Mouse (Mus musculus) layer of hippocampus, postnatal 36 days (tissue): ENCODE measurements at regions not wholly inside any gene's neighbourhood (a gene's known extent, or its start where the extent isn't known, plus 50 kb on each side); places are given as distances from the start of the nearest gene placed in this dataset.
A peak's percentile ranks its signal among the peaks of the same experiment; 100 is the strongest.

Source experiments
- DNase-seq, 2 experiments: peaks; one replicate each; pipeline ENCODE4 v3.0.0; 2022

DNA sequence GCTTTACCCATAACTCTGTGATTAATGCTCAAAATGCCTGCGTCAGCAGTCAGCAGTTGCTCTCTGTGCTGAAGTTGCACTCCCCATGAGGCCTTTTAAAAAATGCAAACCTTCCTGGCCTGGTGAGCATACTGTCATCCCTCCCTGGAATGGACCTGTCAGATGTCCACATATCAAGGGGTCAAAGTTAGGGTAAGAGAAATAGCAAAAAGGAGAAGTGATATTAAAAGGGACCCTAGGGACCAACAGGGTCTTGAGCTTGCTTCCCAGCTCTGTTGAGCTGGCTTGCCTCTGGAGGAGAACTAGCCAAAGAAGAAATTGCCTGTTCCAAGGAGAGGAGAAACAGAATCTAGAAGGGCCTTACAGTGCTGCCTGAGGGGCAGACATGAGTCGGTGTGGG lies 293.3 kb upstream of the Nrp1 start:
- DNase-seq = no peak

DNA sequence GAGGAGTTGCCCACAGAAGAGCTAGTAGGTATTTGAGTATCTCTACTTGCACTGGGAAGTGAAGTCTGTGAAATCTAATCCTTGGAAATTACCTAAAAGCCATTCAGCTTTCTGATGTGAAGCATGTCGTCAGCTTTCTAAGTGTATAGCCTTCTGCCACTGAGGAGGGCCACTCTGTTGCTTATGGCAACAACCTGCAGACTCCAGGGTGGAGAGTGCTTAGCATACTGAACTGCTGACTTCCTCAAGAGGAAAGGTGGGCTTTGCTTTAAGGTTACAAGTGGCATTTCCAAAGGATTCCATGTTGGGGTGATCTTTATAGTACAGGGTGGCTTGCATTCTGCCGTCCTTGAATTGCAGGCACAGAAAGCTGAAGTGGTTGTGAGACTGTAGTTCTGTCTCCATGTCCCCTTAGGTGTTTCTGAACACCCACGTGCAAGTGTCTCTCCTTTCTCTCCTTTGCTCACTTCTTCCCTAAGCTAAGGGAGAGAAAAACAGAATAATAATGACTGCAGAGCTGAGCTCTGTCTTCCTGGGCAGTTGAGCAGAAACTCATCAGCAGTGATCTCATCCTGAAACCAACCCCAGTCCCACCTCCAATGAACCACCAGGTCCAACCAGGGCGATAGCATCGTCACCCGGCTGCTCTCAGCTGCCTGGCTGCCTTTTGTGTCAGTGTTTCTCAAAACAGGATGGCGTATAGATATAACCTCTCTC lies 292.3 kb upstream of the Nrp1 start:
- no peak for DNase-seq

DNA sequence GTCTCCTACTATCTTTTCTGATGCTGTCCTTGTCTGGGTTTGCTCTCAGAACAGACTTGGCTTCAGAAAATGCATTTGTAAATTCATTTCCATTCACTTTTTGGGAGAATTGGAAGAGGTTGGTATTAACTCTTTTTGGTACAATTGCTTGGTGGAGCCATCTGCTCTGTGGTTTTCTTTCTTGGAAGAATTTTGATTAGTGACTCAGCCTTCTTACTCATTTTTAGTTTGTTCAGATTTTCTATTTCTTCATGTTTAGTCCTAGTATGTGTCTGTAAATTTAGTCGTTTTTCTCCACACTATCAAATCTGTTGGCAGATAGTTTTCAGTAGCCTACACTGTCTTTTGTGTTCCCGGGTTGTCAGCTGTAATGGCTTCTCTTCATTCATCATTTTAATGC lies 288.7 kb upstream of the Nrp1 start:
- no peak for DNase-seq

DNA sequence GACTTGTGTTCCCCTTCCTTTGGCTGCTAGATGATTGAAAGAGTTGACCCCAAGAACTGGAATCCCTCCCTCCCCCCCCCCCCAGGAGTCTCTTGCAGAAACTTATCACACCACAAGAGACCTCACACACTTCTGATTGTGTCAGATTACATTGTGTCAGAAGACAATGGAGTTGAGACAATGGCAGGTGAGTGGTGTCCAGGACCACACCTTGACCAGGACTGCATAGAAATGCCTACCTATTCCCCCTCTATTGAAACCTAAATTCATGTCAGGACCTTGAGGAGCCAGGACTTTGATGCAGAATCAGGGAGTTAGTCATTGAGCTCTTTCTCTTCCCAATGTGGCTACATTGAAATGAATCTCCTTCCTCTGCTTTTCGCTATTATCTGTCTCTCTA lies 282.8 kb upstream of the Nrp1 start:
- no peak for DNase-seq

DNA sequence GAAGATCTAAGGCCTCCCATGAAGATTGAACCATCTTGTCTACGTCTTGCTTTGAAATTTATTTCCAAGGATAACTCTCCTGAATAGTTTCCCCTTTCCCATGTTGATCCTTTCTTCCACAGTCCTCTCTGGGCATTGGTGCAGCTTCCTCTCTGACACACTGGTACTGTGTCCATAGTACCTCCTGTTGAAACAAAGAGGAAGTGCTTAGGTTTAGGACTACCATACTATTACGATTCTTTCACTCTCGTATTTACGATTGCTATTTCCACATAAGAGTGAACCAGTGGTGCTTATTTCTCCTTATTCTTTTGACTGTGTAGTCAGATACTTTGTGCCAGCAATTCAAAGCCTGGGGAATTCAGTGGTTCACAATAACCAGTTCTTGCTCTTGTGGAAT lies 282.2 kb upstream of the Nrp1 start:
- no peak for DNase-seq

DNA sequence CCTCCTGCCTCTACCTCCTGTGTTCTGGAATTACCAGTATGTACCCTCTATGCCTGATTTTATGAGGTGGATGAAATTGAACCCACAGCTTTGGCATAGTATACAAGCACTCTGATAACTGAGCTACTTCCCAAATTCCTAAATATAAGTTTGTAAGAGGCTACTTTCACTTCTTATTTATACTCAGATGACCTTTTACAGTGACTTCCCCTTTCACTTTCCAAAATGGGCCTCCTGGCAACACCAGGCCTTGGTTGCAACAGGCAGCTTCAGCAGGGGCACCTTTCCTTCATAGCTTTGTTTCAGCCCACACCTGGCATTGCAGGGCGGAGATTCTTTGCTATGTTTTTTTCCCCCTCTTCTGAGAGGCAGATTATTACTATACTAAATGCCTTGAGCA lies 279.7 kb upstream of the Nrp1 start:
- no peak for DNase-seq

DNA sequence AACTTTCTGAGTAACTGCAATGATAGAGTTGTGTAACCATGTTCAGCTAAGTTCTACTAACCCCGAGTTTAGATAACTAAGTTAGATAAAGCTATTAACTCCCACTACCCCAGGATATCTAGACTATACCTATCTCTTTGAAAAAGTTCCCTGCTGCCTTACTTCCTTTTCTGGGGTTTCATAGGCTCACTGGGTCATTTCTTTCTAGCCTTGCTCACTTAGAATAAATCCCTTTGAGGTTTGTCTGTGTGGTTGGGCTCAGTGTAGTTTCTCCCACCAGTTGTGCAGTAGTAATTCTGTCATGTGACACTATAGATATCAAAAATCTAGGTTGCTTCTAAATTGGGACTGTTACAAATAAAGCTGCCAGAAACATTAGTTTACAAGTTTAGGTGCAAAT lies 272.6 kb upstream of the Nrp1 start:
- no peak for DNase-seq

DNA sequence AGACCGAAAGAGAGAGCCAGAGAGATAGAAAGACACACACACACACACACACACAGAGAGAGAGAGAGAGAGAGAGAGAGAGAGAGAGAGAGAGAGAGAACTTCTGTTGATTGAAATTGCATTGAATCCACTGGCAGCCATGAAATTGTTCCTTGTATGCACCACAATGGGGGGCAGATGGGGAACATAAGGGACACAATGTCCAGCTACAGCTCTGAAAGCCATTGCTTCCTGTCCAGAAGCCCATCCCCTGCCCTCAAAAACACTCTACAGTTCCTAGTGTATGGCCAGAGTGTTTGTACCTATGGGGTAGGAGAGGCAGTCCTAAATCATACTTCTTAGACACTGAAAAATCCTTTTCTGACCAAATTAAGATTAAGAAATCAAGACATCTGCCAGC lies 270.9 kb upstream of the Nrp1 start:
- DNase-seq = no peak

DNA sequence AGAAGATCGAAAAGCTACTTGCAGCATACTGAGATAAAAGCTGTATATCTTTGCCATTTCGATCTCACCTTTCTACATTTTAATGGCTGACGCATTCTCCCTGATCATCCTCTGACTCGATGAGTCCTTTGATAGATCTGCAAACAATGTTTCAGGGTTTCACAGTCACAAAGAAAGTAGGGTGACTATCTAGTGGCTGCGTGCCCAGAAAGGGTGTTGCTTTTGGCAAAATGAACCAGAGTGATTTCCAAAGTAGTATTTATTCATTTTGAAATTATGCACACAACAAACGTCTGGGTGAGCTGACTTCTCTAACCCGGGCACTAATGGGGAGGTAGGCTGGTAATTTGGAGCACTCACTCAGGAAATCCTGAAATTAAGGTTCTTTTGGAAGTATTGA lies 265.6 kb upstream of the Nrp1 start:
- DNase-seq = peak; percentile 38 to 39

DNA sequence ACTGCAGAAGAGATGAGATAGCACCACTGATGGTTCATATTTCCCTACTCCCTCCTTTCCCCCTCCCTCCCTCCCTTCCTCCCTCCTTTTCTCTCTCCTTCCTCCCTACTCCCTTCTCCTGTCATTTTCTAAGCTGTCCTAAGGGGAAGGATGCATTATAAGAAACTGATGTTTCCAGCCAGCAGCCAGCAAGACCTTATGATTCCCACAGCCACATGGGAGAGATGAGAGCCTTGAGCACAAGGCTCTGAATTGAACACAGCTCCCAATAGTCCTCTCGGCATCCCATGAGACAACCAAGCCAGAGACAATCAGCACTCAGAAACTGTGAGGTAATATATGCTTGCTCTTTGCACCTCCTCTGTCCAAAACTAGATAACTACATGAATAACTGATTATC lies 263.0 kb upstream of the Nrp1 start:
- no peak for DNase-seq

DNA sequence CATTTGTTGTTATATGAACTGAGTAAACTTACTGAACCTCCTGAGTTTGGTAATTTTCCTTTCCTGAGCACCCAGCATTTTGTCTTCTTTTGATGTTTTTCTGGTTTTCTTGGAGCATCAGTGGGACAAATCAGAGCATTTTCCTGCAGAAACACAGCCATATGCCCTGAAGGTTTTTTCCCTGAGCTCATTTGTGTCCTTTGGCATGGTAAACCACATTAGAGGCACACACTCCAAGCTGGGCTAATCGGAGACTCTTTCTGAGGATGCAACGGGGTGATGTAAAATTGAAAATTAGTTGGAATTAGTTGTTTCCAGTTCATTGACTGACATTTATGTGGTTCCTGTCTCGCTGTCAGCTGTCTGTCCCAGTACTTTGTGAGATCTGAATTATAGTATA lies 260.8 kb upstream of the Nrp1 start:
- DNase-seq = no peak

DNA sequence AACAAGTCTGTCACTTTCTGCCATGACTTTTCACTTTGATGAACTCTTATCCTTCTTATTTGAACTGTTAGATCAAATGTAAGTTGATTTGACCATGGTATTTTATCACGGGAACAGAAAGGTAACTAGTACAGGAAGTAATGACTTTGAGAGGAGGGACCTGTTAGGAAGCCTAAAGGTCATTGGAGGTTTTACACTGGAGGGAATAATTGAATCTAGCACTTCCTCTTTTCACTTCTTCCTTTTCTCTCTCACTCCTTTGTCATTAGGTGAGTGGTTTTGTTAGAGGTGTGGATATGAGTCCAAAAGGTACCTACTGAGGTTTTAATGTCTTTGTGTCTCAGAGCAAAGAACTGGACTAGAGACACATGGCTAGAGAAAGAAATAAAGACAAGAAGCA lies 255.0 kb upstream of the Nrp1 start:
- no peak for DNase-seq

DNA sequence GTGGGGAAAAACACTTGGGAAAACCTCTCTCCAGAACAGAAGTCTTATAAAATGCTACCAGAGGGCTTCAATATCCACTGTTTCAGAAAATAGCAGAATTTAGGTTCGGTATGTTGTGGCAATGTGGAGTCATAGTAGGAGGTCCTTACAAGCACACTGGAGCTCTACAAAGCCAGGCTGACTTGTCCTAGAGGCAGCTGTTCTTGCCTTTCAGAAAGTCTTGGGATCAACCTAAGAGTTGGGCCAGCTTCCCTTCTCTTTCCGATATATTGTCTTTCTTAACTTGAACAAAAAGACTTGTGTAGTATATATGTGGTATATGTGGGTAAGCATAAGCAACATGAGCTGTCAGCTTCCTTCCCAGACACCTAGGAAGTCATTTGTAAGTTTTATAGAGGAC lies 251.8 kb upstream of the Nrp1 start:
- DNase-seq = no peak

DNA sequence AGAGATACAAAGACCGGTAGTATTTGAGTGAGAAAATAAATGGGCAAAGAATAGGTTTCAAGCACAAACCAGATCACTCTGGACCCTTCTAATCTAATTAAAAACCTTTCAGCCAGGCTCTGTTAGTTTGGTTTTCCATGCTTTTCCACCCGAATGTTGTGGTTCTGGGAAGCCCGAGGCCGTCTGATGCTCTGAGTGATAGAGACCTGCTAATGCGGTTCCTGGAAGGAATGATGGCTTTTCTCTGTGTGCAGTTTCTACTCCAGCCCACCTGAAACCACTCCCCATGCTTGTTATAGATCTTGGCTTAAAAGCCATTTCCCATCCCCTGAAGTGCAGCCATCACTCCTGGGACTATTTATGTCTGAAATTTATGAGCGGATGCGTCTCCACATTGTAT lies 251.4 kb upstream of the Nrp1 start:
- no peak for DNase-seq

DNA sequence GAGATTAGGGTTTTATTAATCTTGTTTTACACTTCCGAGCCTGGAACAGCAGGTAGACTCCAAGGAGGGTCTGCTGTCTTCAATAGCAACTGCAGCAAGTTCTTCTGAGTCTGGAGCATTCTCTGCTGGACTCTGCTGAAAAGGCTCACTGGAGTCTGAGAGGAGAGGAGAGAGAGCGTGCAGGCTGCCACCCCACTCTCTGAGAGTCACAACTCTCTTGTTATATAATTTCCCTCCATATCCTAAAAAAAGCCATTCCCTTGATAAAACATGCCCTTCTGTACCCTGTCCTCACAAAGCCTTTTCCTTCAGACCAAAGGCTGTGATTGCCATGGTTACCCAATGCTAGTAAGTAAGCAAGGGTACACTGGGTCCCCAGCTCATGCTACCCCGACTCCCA lies 249.4 kb upstream of the Nrp1 start:
- no peak for DNase-seq

DNA sequence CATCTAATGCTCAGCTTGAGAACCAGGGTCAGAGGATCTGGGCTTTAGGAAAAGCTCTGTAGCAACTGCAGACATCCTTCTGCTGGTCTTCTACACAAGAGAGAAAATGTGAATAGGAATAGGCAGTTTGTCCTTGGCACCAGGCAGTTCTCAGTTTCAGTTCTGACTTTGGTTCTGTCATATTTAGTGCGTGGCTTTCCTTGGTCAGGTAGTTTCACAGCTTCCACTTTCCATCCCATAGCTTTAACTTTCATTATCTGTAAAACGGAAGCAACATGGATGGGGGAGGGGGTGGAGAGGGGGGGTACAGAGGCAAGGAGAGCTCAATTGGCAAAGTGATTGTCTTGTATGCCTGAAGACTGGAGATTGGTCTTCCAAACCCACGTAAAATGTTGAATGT lies 247.3 kb upstream of the Nrp1 start:
- no peak for DNase-seq

DNA sequence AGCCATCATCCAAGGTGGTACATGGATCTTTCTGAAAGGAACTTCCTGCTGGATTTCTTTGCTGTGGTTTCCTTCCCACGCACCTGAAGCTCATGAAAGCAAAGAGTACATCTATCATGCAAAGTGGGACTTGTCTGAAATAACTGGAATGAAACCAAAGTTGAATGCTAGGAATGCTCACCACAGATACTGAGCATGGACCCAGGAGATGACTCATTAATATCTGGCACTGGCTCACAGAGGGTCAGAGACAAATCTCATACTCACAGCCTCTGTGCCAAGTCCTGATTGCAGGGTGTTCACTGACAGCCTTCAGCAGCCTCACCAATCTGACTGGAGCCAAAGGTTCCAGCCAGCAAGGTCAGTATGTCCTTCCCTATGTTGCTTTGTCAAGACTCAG lies 245.3 kb upstream of the Nrp1 start:
- no peak for DNase-seq

DNA sequence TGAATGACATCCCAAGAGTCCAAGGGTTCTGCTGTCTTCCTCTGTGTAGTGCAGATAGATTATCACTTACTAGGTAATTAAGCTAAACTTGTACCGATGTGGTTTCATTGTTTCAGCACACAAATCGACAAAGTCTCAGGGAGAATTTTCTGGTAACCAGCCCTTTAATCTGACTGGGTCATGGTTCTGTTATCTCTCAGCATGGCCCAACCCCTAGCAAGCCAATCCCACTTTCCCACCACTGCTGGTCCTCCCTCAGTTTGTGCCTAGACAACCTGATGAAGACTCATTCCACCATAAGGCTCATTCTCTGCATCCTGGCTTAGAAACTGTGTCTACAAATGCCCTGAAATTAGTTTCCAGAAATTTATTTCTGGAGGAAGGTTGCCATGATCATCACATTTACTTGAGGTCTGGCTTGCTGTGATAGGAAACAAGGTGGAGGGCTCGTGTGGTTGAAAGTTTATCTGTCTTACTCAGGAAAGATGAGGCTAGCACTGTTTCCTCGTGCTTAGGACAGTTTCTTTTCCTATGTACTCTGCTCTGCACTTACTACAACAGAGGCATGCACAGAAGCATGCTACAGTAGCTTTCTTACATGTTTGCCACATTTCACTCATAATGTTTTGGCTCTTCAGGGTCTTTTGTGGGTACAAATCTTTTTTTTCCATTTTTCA lies 217.0 kb upstream of the Nrp1 start:
- DNase-seq = no peak

DNA sequence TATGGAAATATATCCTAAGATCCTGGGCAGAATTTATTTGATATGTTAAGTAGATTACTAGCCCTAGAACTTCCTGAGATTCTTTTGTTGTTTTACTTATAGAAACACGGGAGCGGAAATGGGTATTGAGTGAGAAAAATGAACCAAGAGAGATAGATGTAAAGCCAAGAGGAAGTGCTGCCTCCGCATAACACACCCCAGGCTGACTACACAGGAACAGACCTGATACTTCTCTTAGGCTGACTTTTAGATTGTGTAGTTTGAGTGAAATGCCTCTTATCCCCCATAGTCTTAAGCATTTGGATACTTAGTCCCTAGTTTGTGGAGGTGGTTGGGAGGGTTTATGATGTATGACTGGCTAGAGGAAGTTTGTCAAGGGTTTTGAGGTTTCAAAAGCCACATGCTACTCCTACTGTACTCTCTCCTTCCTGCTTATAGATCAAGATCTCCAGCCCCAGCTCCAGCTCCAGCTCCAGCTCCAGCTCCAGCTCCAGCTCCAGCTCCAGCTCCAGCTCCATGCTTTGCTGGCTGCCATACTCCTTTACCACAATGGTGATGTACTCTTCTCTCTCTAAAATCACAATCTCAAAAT lies 210.0 kb upstream of the Nrp1 start:
- DNase-seq = no peak

DNA sequence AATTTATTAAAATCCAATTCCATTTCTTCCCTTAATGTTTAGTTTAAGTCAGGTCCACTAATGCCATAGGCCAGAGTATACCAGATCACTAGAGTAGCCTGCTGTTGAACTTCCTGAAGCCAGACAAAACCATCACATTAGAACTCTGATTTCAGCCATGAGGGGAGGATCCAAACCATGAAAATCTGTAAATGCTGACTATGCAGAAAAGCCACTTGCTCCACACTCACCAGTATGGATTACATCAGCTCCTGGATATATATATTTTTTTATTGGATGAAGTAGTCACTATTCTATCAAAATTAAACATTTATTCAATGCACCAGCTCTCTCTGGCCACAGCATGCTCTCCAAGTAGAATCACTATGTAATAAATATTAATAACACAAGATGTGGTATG lies 202.8 kb upstream of the Nrp1 start:
- no peak for DNase-seq

DNA sequence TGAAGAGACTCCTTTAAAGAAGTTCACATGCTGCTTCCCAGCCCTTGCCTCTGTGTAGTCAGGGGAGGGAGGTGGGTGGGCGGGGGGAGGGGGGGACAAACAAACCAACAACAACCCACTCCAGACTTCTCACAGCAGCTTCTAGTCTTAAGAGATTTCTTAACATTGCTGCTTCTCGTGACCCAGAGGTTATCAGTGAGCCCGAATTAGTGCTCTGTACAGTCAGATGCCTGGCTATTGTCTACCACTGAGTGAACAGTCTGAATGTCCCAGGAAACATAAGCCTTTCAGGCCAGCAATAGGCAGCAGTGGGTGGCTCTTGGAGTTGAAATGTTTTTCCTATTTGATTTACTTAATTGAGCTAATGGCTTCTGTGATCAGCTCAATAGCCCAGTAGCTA lies 202.2 kb upstream of the Nrp1 start:
- no peak for DNase-seq

DNA sequence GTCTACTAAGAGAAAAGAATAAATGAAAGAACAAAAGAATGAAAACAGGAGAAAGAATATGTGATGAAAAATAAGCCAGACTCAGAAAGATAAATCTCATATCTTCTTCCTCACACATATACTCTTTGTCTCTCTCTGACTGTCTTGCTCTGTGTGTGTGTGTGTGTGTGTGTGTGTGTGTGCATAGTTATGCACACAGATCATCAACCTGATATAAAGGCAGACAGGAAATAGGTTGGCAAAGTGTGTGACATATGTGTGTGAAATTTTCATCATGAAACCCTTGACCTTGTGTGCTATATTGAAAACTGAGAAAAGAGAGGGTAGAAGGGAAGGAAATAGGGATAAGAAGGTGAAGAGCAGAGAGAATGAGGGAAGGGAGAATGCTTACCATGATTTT lies 195.5 kb upstream of the Nrp1 start:
- DNase-seq = no peak

DNA sequence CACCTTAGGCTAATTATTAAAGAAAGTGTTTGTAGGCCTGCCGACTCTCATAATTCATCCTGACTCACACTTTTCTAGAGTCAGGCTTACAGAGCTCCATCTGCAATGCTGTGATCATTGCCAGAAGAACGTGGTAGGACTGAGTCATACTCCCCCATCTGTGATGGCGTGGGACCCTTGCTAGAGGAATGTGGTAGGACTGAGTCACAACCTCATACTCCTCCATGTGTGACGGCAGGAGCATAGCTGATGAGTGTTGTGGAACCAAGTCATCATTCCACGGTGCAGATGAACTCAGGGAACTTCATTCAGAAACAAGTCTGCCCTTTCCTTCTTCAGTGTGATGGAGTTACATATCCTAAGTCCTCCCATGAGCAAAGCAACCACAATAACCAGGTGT lies 193.4 kb upstream of the Nrp1 start:
- DNase-seq = peak; percentile 57 to 62

DNA sequence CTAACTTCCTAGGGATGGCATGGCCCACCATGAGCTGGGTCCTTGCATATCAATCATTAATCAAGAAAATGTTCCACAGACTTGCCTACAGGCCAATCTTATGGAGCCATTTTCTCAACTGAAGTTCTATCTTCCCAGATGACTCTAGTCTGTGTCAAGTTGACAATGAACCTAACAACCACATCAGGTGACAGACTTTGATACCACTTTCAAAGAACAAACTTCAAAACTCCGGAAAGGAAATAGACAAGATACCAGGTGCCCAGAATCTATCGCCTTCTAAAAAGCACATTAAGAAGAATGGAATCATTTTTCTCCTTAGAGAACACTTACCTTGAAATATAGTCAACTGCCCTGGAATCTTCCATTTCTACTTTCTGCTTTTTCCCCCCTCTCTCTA lies 192.8 kb upstream of the Nrp1 start:
- no peak for DNase-seq
